Mouse (Mus musculus) hindbrain, postnatal 0 days (tissue): ENCODE results near the gene Arhgap15. TPM values are rescaled to one million over a fixed set of nuclear protein-coding genes. Genes with fewer than 3 reads are reported as not detected.

Experiments
- ATAC-seq: fragments of 200-750 bp; cut with Nextera tagmentation; 2 replicates; pipeline ENCODE4 v1.8.0; 2017; ENCODE audit warnings: mild to moderate bottlenecking, moderate TSS enrichment, moderate library complexity
- DNase-seq: peaks from one replicate; pipeline ENCODE4 v3.0.0-alpha.2; 2015; ENCODE audit warnings: low spot score
- H3K27ac ChIP-seq: fragments of 300-500 bp; sonication (generic); 2 replicates; pipeline ENCODE4 v1.5.1; 2014; ENCODE audit warnings: mild to moderate bottlenecking
- H3K27me3 ChIP-seq: fragments of 300-500 bp; sonication (generic); 2 replicates; pipeline ENCODE4 v1.6.1; 2014; ENCODE audit warnings: low read length, mixed read lengths; ENCODE audit not compliant: insufficient read depth
- H3K36me3 ChIP-seq: fragments of 300-500 bp; sonication (generic); 2 replicates; pipeline ENCODE4 v1.6.1; 2014; ENCODE audit warnings: low read length, mixed read lengths; ENCODE audit not compliant: insufficient read depth
- H3K4me1 ChIP-seq: fragments of 300-500 bp; sonication (generic); 2 replicates; pipeline ENCODE4 v1.6.1; 2014; ENCODE audit warnings: antibody characterized with exemption, low read length, mixed read lengths; ENCODE audit not compliant: insufficient read depth
- H3K4me2 ChIP-seq: fragments of 300-500 bp; sonication (generic); 2 replicates; pipeline ENCODE4 v1.6.1; 2014; ENCODE audit warnings: low read depth, mild to moderate bottlenecking, low read length, moderate library complexity, mixed read lengths
- H3K4me3 ChIP-seq: fragments of 300-500 bp; sonication (generic); 2 replicates; pipeline ENCODE4 v1.5.1; 2014; ENCODE audit warnings: low read length
- H3K9ac ChIP-seq: fragments of 300-500 bp; sonication (generic); replicated peaks from 2 replicates; pipeline ENCODE4 v1.6.1; 2014; ENCODE audit warnings: mild to moderate bottlenecking, low read length, moderate library complexity, mixed read lengths
- H3K9me3 ChIP-seq: fragments of 300-500 bp; sonication (generic); 2 replicates; pipeline ENCODE4 v1.6.1; 2016; ENCODE audit warnings: low read length, mixed read lengths
- CTCF ChIP-seq: IDR thresholded peaks from 2 replicates; pipeline ENCODE4 v1.5.1; 2016; ENCODE audit warnings: antibody characterized with exemption, control low read depth, low read depth
- WGBS: fragments of 180-500 bp; shearing (Covaris S2); extraction: QIAGEN DNeasy Blood & Tissue Kit; methylation state at CpG from one replicate; pipeline ENCODE4 v1.1.7; 2014; 5-methylcytosine and 5-hydroxymethylcytosine counted together
- polyA plus RNA-seq: library from polyadenylated mRNA; unstranded; fragments of >200 nt; fragmentation: Nextera tagmentation; extraction: Ambion mirVana; gene quantifications from 2 replicates; pipeline ENCODE4 v1.2.1, GENCODE M21; 2015
- total RNA-seq: library from RNA; depleted of rRNA; stranded (reverse); fragments of >200 nt; gene quantifications from 2 replicates; pipeline ENCODE4 v1.2.3, GENCODE M21; 2014

The Arhgap15 gene
- total and polyA plus RNA-seq, 2 experiments from 2014 or later: 2.0 to 4.0 TPM

DNA sequence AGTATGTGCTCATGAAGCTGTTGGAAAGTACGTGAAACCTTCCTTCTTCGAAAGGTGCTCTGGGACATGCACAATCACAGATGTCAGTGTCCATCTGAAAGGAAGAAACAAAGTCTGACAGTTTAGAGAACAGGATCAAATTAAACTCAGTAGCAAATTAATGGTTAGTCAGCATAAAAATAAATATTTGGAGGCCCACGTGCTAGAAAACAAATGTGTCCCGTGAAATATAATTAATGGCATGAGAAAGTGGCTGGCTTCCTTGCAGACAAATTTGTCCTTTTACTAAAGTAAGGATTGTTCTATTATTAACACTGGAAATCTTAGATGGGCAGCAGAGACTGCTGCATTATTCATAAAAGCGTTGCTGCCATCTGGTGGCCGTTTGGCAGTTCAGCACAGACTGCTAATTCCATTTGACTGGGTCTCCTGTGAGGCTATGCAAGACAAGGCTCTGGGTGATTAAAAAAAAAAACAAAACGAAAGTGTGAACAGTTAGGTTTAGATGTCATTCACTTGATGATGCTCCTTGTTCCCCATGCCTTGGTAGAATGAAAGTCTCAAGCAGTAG is 153.9 kb downstream of the Arhgap15 start:
- Histone ChIP-seq H3K4me3 (no peak overlapping the region), H3K27ac (no peak overlapping the region), H3K27me3 (no peaks in the 10 kb centered on the region), H3K4me1 (no peaks in the 10 kb centered on the region), H3K4me2 (no peak overlapping the region), H3K9me3 (no peaks in the 10 kb centered on the region), H3K9ac (no peak overlapping the region), H3K36me3 (no peaks in the 10 kb centered on the region)
- DNase-seq (peak; percentile 94), ATAC-seq (peak; percentile 87)
- 22% methylated on average over 7 of the region's 7 CpGs for WGBS
- peak; percentile 86 for TF ChIP-seq CTCF

DNA sequence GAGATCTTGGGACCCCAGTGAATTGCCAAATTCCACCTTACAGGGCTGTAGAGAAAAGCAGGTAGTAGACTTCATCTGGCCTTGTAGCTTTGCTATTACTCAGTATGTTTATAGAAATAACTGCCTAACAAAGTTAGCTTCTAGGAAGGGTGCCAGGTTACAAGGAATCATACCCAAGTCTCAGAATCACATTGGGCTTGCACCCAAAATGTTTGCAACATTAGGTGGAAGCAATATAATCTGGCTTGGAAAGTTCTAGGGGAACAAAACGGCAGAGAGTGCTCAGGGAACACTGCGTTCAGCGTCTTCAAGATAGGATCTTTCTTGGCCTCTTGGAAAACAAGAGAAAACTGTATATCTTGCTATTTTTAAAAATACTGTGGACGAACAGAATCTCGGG is 158.9 kb downstream of the Arhgap15 start:
- Histone ChIP-seq H3K9ac (no peak overlapping the region), H3K36me3 (no peaks in the 10 kb centered on the region)

DNA sequence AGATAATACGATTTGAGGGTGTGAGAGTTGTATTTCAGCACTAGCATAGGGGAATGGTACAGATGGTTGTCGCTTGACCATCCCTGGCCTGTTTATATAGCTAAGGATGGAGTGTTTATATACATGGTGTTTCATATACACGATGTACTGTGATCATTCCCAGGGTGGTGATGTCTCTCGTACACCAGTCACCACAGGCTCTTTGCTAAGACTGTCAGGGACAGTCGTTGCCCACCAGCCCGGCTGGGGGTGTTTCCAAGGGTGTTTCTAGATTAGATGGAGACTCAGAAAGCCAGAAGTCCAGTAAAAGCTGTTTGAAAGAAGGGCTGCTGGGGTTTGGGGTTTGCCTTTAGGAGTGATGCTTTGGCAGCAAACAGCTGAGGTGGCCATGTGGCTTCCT is 165.5 kb downstream of the Arhgap15 start:
- Histone ChIP-seq H3K4me1 (no peaks in the 10 kb centered on the region), H3K9ac (no peak overlapping the region), H3K27me3 (no peaks in the 10 kb centered on the region), H3K4me3 (no peak overlapping the region), H3K36me3 (no peaks in the 10 kb centered on the region), H3K4me2 (no peak overlapping the region), H3K27ac (no peak overlapping the region), H3K9me3 (no peaks in the 10 kb centered on the region)
- 93% methylated on average over 6 of the region's 6 CpGs for WGBS
- TF ChIP-seq CTCF: no peak
- DNase-seq (no peak), ATAC-seq (no peak)

More for the DNA sequence above, 158.9 kb downstream of the Arhgap15 start:
- Histone ChIP-seq H3K9me3 (no peaks in the 10 kb centered on the region), H3K4me2 (no peak overlapping the region), H3K4me1 (no peaks in the 10 kb centered on the region), H3K4me3 (no peak overlapping the region), H3K27ac (no peak overlapping the region), H3K27me3 (no peaks in the 10 kb centered on the region)
- no peak for ATAC-seq
- no peak for TF ChIP-seq CTCF
- DNase-seq: no peak
- 89% methylated on average over 5 of the region's 5 CpGs for WGBS

DNA sequence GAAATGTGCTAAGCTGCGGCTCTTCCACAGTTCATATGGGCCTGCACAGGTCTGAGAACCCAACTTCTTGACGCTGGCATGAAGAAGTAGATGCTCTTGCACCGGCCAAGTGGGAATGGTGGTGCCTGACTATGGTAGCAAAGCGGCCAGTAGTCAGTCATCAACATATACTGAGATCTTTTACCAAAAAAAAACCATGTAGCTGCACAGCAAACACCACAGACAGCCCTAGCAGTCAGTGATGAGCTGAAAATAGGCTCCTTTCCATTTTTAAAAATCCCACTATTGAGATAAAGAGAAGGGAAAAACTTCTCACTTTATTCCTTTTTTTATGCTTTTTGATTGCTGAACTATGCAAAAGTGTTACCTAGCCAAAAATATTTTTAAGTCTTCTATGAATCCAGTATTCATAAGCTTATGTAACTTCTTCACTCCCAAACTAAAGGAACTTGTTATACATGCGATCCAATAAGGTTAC is 175.3 kb downstream of the Arhgap15 start:
- Histone ChIP-seq H3K27ac (no peak overlapping the region), H3K27me3 (no peaks in the 10 kb centered on the region), H3K9me3 (no peaks in the 10 kb centered on the region), H3K4me1 (no peaks in the 10 kb centered on the region), H3K4me2 (no peak overlapping the region), H3K4me3 (no peak overlapping the region), H3K9ac (no peak overlapping the region), H3K36me3 (no peaks in the 10 kb centered on the region)
- ATAC-seq (no peak), DNase-seq (no peak)
- 91% methylated on average over 5 of the region's 5 CpGs for WGBS
- TF ChIP-seq CTCF: no peak

DNA sequence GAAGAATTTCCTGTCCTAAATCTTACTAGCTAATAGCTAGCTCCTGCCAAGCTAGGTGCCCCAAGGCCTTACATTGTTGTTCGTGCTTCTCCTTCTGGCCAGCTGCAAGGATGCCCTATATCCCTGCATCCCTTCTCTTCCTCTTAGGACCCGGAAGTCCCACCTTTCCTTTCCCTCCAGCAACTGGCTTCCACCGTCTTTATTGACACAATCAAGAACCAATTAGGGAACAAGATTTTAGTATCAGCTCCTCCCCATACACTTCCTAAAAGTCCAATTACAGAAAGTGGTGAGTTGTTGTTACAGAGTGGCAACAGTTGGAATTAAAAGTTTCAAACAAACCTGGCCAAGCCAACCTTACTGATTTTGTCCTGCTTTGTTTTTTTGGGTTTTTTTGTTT is 183.1 kb downstream of the Arhgap15 start:
- no peak for TF ChIP-seq CTCF

DNA sequence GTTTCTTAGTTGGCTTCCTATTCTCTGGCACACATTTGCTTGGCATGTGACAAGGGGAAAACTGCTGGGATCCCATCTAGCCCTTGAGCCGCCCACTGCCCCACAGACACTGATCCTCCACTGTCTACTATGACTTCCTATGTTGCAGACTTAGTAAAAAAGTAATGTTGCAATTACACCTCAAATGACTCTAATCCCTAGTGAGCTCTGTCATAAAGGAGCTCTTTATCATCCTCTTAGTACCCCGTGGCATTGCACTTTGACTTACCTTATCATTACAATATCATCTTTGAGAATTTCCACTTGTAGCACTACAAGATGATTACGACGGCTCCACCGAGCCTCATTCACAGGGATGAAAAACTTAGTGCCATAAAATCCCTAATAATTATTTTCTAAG is 190.6 kb downstream of the Arhgap15 start:
- no peak overlapping the region for H3K4me2 ChIP-seq
- no peak overlapping the region for H3K9ac ChIP-seq
- H3K27ac ChIP-seq: no peak overlapping the region
- ATAC-seq (no peak), DNase-seq (no peak)
- no peaks in the 10 kb centered on the region for H3K27me3 ChIP-seq
- H3K9me3 ChIP-seq: no peaks in the 10 kb centered on the region
- WGBS: 96% methylated on average over 5 of the region's 5 CpGs
- no peak for TF ChIP-seq CTCF
- H3K36me3 ChIP-seq: no peaks in the 10 kb centered on the region
- no peaks in the 10 kb centered on the region for H3K4me1 ChIP-seq
- no peak overlapping the region for H3K4me3 ChIP-seq

More for the DNA sequence above, 183.1 kb downstream of the Arhgap15 start:
- Histone ChIP-seq H3K27me3 (no peaks in the 10 kb centered on the region), H3K9me3 (no peaks in the 10 kb centered on the region), H3K4me2 (no peak overlapping the region), H3K9ac (no peak overlapping the region), H3K36me3 (no peaks in the 10 kb centered on the region), H3K27ac (no peak overlapping the region), H3K4me1 (no peaks in the 10 kb centered on the region), H3K4me3 (no peak overlapping the region)
- DNase-seq: no peak
- 88% methylated on average over 3 of the region's 3 CpGs for WGBS
- ATAC-seq: no peak

DNA sequence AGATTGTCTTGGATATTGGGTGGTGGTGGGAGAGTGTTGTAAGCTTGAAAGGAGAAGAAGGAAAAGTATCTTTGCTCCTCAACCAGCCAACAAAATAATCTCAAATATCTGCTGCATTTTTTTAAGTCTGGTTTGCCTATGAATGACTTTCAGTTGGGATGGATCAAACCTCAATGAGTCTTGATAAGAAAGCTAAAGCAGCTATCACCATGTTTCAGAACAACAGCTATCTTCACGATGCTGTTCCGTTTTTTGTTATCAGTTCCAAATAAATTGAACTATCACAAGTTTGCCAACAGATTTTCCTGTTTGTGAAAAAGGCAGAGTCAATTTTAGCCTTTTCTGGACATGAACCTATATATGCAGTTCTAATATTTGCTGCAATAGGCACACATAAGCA is 197.1 kb downstream of the Arhgap15 start:
- no peak for TF ChIP-seq CTCF
- Histone ChIP-seq H3K4me2 (no peak overlapping the region), H3K9me3 (no peaks in the 10 kb centered on the region), H3K9ac (no peak overlapping the region), H3K4me3 (no peak overlapping the region), H3K36me3 (no peaks in the 10 kb centered on the region), H3K27ac (no peak overlapping the region), H3K27me3 (no peaks in the 10 kb centered on the region), H3K4me1 (no peaks in the 10 kb centered on the region)
- DNase-seq (no peak), ATAC-seq (no peak)
- WGBS: 96% methylated on average over 2 of the region's 2 CpGs
